Mouse (Mus musculus) adrenal gland, postnatal 25 days (tissue): ENCODE measurements around the gene Nprl3. TPM values are rescaled to one million over a fixed set of nuclear protein-coding genes. Genes with fewer than 3 reads are reported as not detected.
"Not testable (repeated sequence)": the region's sequence is repeated elsewhere in the genome, so short reads cannot be mapped to it uniquely, and the experiment has no call there.

Experiments
- DNase-seq: peaks from one replicate; pipeline ENCODE4 v3.0.0; 2021; ENCODE audit warnings: mixed read lengths
- total RNA-seq: library from RNA; stranded (reverse); gene quantifications from 2 replicates; pipeline ENCODE4 v1.2.3, GENCODE M21; 2021

Gene Nprl3
- total RNA-seq, 1 experiment from 2014 or later: 83.9 TPM

GRCm38 (mm10) chr11:32284582-32284981 is 17.1 kb upstream of the Nprl3 start:
- DNase-seq: not testable (repeated sequence)

DNA sequence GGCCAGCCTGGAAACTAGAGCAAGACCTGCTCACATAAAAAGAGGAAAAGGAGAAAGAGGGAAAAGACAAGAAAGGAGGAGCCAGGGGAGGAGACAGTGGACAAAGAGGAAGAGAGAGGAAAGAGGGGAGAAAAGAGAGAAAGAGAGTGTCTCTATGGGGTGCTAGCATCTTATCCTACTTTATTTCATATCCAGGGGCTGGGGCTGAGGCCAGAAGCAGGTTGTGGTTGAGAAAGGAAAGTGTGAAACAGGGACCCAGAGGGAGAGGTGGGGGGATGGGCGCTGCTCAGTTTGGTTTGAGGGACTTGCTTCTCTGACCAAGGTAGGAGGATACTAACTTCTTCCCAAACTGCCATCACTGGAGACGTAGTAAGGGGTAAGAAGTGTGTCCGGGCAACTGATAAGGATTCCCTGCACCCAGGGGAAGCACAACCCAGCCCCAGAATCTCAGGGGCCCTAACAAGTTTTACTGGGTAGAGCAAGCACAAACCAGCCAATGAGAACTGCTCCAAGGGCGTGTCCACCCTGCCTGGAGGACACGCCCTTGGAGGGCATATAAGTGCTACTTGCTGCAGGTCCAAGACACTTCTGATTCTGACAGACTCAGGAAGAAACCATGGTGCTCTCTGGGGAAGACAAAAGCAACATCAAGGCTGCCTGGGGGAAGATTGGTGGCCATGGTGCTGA is 15.7 kb upstream of the Nprl3 start, which contains the start of gene Hba-a1:
Gene Hba-a1, plus strand, starts transcription at position 421 of the 687 bp plus-strand sequence.
- not testable (repeated sequence) for DNase-seq

GRCm38 (mm10) chr11:32281416-32282144 is 14.1 kb upstream of the Nprl3 start:
- no peak for DNase-seq

GRCm38 (mm10) chr11:32280646-32281045 is 13.1 kb upstream of the Nprl3 start:
- DNase-seq: no peak

GRCm38 (mm10) chr11:32278458-32278957 is 11.0 kb upstream of the Nprl3 start:
- DNase-seq: no peak

GRCm38 (mm10) chr11:32277736-32278457 is 10.4 kb upstream of the Nprl3 start:
- DNase-seq: no peak

- no peak for DNase-seq
Observed at GRCm38 (mm10) chr11:32276347-32276746, 8.8 kb upstream of the Nprl3 start, which contains the start of gene Hba-x. Hba-x (plus strand) TSS chr11:32276400.

- no peak for DNase-seq
Observed at GRCm38 (mm10) chr11:32271178-32271577, 3.7 kb upstream of the Nprl3 start.

DNA sequence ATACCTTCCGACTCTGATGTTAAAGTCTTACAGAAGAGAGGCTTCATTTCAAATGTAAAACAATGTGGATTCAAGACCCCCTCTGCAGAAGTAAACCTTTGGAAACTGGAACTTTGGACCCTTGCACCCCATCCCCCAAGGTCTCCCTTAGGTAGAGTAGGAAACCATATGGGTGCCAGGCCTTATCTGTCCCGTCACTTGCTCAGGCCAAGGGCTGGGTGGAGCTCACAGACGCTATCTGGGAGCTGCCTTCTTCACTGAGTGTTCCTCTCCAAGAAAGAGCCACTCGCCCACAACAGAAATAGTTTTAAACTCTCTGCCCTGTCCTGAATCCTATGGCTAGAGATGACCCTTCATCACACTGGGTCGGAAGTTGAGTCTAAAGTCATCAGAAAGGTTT is 1.4 kb upstream of the Nprl3 start:
- no peak for DNase-seq

GRCm38 (mm10) chr11:32267964-32268363 is 457 bp upstream of the Nprl3 start:
- DNase-seq: no peak

DNA sequence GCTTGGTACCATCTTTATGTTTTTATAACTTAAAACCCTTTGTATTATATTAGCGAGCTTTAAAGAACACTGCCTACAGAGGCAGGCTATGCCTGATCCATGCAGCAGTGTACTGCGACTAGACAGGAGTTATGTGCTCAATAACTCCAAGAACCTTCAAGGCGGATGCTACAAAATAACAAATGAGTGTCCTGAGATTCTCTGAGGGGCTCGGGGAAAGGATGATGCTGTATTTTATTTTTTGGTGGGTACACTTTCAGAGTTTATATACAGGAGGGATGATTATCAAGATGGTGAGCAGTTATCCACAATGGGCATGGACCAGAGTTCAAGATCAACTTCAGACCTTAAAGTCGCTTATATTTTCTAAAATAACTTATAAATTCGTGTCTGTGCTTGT is 731 bp downstream of the Nprl3 start:
- no peak for DNase-seq

DNA sequence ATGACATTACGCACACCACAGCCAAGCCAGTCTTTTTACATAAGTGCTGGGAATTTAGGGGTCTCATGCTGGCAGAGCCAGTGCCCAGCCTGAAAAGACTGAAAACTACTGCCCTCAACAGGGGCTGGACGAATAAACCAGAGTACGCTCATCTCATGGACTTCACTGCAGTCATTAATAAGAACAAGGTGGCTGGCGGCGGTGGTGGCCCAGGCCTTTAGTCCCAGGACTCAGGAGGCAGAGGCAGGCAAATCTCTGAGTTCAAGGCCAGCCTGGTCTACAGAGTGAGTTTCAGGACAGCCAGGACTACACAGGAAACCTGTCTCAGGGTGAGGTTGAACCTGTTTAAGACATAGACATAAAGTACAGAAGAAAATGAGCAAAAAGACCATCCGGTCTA is 1.3 kb downstream of the Nprl3 start:
- no peak for DNase-seq

DNA sequence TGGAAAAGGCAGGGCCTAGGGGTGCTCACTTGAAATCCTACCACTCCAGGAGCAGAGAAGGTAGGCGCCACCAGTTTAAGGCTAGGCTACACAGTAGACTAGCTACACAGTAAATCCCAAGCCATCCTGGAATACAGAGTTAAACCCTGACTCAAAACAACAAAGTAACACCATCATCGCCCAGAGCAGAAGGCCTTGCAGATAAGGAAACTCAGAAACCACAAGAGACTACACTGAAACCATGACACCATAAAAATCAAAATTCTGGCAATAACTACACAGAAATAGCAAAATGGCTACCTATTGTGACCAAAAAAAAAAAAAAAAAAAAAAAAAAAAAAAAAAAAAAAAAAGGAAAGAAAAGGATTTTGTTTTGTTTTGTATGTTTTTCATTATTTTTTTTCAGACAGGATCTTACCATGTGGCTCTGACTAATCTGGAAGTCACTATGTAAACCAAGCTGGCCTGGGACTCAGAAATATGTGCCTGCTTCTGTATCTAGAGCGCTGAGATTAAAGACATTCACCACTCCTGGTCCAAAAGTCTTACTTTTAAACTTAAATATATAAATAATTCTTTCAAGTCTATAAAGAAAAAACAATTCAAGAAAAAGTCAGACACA is 2.3 kb downstream of the Nprl3 start:
- DNase-seq: no peak

DNA sequence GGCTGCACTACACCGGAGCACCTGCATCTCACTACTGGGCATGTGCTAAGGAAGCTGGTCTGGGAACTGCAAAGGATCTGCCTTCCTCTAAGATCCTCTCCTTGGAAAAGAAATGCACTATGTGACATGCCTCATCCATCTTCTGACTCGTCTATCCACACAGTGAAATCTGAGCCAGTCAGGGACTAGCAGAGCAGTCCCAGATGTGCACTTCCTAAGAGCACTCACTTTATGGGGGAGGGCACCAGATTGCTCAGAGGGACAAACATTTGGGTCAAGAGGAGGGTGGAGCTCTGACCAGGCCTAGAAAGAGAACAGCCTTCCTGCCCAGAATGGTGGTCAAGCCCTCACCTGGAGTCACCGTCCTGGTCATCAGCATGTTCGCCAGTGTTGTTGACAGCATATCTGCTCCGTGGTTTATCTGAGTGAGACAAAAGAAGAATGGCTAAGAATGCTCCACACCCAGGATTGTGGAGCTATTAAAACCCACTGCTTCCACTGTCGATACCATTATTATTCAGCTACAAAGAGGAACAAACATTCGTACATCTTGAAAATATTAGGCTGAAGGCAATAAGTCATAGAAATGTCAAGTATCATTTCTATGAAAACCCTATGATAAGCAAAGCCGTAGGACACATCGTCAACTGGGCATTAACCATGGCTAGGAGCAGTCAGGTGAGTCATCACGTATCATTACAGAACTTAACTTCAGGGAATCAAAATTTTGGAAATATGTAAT is 4.7 kb downstream of the Nprl3 start:
- no peak for DNase-seq

DNA sequence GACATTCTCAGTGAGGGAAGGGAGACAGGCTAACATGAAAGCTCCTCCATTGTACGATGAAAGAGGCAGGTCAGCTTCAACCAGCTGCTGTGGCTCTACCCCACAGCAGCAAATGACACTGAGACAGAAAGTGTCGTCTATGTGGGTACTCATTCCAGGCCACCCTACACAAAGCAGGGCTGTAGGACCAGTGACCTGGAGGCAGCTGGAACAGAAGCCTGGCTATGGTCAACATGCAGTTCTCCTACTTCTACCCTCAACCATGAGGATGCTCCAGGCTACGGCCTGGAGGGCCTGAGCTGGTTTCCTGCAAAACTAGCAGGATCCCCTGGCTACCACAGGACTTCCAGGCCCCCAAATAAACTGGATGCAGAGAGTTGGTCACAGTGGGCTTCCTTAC is 10.9 kb downstream of the Nprl3 start:
- no peak for DNase-seq

- DNase-seq: no peak
Observed at GRCm38 (mm10) chr11:32256146-32256545, 11.4 kb downstream of the Nprl3 start.

DNA sequence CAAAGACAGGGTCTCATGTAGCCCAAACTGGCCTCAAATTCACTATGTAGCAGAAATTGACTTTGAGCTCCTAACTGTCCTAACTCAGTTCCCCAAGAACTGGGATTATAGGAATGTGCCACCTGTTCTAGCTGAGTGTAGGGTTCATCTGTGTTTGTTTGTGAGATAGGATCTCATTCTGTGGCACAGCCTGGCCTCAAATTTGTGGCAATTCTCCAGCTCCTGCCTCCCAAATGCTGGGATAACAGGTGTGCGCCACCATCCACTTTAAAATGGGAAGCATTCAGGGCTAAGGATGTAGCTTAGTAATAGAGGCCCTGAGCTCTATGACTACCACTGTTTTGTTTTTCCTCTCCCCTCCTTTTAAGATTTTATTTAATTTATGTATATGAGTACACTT is 14.4 kb downstream of the Nprl3 start:
- DNase-seq: no peak

- no peak for DNase-seq
Observed at GRCm38 (mm10) chr11:32250880-32251763, 16.4 kb downstream of the Nprl3 start.

- no peak for DNase-seq
Observed at GRCm38 (mm10) chr11:32248350-32248749, 19.2 kb downstream of the Nprl3 start.

DNA sequence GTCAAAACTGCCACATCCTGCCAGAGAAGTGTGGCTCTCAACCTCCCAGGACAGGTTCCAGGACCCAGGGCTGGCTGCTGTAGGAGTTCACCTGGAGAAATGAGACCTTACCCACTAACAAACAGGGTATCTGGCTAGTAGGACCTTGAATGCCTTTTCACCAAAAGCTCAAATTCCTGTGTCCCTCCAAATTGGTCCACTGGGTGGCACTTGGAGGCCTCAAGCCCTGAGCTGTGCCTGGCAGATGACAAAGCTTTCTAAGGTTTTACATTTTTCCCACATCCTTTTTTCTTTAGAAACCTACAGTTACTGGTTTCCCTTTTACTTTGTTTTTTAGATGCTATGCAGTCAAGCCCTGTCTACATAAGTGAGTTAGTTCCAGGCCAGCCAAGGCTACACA is 20.4 kb downstream of the Nprl3 start:
- DNase-seq: no peak

- DNase-seq: no peak
Observed at GRCm38 (mm10) chr11:32245614-32246013, 21.9 kb downstream of the Nprl3 start.
